Mouse (Mus musculus): ENCODE data around the gene Abca6. TPM values are rescaled to one million over a fixed set of nuclear protein-coding genes. Genes with fewer than 3 reads are reported as not detected.

Abca6 gene
- polyA plus RNA-seq (2012) = not detected in 2 replicates

GRCm38 (mm10) chr11:110251534-110251933, at the start of gene Abca6:
Gene Abca6 (minus strand): TSS chr11:110251776.
- peak within 1 kb of the TSS; percentile 17 for H3K4me3 ChIP-seq (replicated peaks)
- H3K27me3 ChIP-seq (ENCODE audit: control insufficient read depth) = no peaks in the 10 kb centered on the region
- TF ChIP-seq GATA1 (IDR thresholded peaks at IDR 0.05; ENCODE audit: low read length) (no peak), TAL1 (IDR thresholded peaks at IDR 0.05; ENCODE audit: low read length) (no peak)
- no peaks in the 10 kb centered on the region for H3K36me3 ChIP-seq (ENCODE audit: control insufficient read depth)
- H3K4me1 ChIP-seq (ENCODE audit: control insufficient read depth) = no peaks in the 10 kb centered on the region
- H3K9me3 ChIP-seq (ENCODE audit: control insufficient read depth, low read length) = no peaks in the 10 kb centered on the region

- no peaks in the 10 kb centered on the region for H3K4me1 ChIP-seq (ENCODE audit: control insufficient read depth)
- no peak for TF ChIP-seq TAL1 (IDR thresholded peaks at IDR 0.05; ENCODE audit: low read length)
- TF ChIP-seq GATA1 (IDR thresholded peaks at IDR 0.05; ENCODE audit: low read length) = no peak
- no peak overlapping the region for H3K4me3 ChIP-seq (replicated peaks)
- H3K27me3 ChIP-seq (ENCODE audit: control insufficient read depth) = no peaks in the 10 kb centered on the region
- no peaks in the 10 kb centered on the region for H3K9me3 ChIP-seq (ENCODE audit: control insufficient read depth, low read length)
- H3K36me3 ChIP-seq (ENCODE audit: control insufficient read depth) = no peaks in the 10 kb centered on the region
Observed at GRCm38 (mm10) chr11:110297917-110298533, 46.4 kb upstream of the Abca6 start.

- no peaks in the 10 kb centered on the region for H3K27me3 ChIP-seq (ENCODE audit: control insufficient read depth)
- no peaks in the 10 kb centered on the region for H3K36me3 ChIP-seq (ENCODE audit: control insufficient read depth)
- no peaks in the 10 kb centered on the region for H3K4me1 ChIP-seq (ENCODE audit: control insufficient read depth)
- no peak overlapping the region for H3K4me3 ChIP-seq (replicated peaks)
- TF ChIP-seq TAL1 (IDR thresholded peaks at IDR 0.05; ENCODE audit: low read length) (no peak), GATA1 (IDR thresholded peaks at IDR 0.05; ENCODE audit: low read length) (no peak)
- no peaks in the 10 kb centered on the region for H3K9me3 ChIP-seq (ENCODE audit: control insufficient read depth, low read length)
Observed at GRCm38 (mm10) chr11:110290586-110290985, 39.0 kb upstream of the Abca6 start.

- Histone ChIP-seq H3K9me3 (ENCODE audit: control insufficient read depth, low read length) (no peaks in the 10 kb centered on the region), H3K36me3 (ENCODE audit: control insufficient read depth) (no peaks in the 10 kb centered on the region)
Observed at GRCm38 (mm10) chr11:110288423-110288822, 36.8 kb upstream of the Abca6 start.

GRCm38 (mm10) chr11:110287694-110288093, 36.1 kb upstream of the Abca6 start:
- Histone ChIP-seq H3K36me3 (ENCODE audit: control insufficient read depth) (no peaks in the 10 kb centered on the region), H3K4me3 (replicated peaks) (no peak overlapping the region), H3K9me3 (ENCODE audit: control insufficient read depth, low read length) (no peaks in the 10 kb centered on the region), H3K27me3 (ENCODE audit: control insufficient read depth) (no peaks in the 10 kb centered on the region), H3K4me1 (ENCODE audit: control insufficient read depth) (peaks cover 2% of the 10 kb centered on the region; the same call in 1 of the 2 replicates)
- no peak for TF ChIP-seq GATA1 (IDR thresholded peaks at IDR 0.05; ENCODE audit: low read length)
- TF ChIP-seq TAL1 (IDR thresholded peaks at IDR 0.05; ENCODE audit: low read length) = no peak

More at GRCm38 (mm10) chr11:110288423-110288822, 36.8 kb upstream of the Abca6 start:
- Histone ChIP-seq H3K4me1 (ENCODE audit: control insufficient read depth) (peaks cover 2% of the 10 kb centered on the region; the same call in 1 of the 2 replicates), H3K4me3 (replicated peaks) (no peak overlapping the region), H3K27me3 (ENCODE audit: control insufficient read depth) (no peaks in the 10 kb centered on the region)
- TF ChIP-seq GATA1 (IDR thresholded peaks at IDR 0.05; ENCODE audit: low read length) = no peak
- no peak for TF ChIP-seq TAL1 (IDR thresholded peaks at IDR 0.05; ENCODE audit: low read length)

GRCm38 (mm10) chr11:110286331-110286730, 34.8 kb upstream of the Abca6 start:
- Histone ChIP-seq H3K27me3 (ENCODE audit: control insufficient read depth) (no peaks in the 10 kb centered on the region), H3K9me3 (ENCODE audit: control insufficient read depth, low read length) (no peaks in the 10 kb centered on the region), H3K36me3 (ENCODE audit: control insufficient read depth) (no peaks in the 10 kb centered on the region), H3K4me1 (ENCODE audit: control insufficient read depth) (peaks cover 2% of the 10 kb centered on the region; the same call in 1 of the 2 replicates), H3K4me3 (replicated peaks) (no peak overlapping the region)
- TF ChIP-seq TAL1 (IDR thresholded peaks at IDR 0.05; ENCODE audit: low read length) = no peak
- no peak for TF ChIP-seq GATA1 (IDR thresholded peaks at IDR 0.05; ENCODE audit: low read length)

- Histone ChIP-seq H3K9me3 (ENCODE audit: control insufficient read depth, low read length) (no peaks in the 10 kb centered on the region), H3K4me3 (replicated peaks) (peak overlapping the region; percentile 40)
Observed at GRCm38 (mm10) chr11:110284849-110285248, 33.3 kb upstream of the Abca6 start.

GRCm38 (mm10) chr11:110284185-110284787, 32.7 kb upstream of the Abca6 start:
- TF ChIP-seq TAL1 (IDR thresholded peaks at IDR 0.05; ENCODE audit: low read length) (no peak), GATA1 (IDR thresholded peaks at IDR 0.05; ENCODE audit: low read length) (no peak)
- no peaks in the 10 kb centered on the region for H3K27me3 ChIP-seq (ENCODE audit: control insufficient read depth)
- H3K9me3 ChIP-seq (ENCODE audit: control insufficient read depth, low read length) = no peaks in the 10 kb centered on the region
- peaks cover 2% of the 10 kb centered on the region; the same call in 1 of the 2 replicates for H3K4me1 ChIP-seq (ENCODE audit: control insufficient read depth)
- no peaks in the 10 kb centered on the region for H3K36me3 ChIP-seq (ENCODE audit: control insufficient read depth)
- peak overlapping the region; percentile 39 for H3K4me3 ChIP-seq (replicated peaks)

More at GRCm38 (mm10) chr11:110284849-110285248, 33.3 kb upstream of the Abca6 start:
- H3K4me1 ChIP-seq (ENCODE audit: control insufficient read depth) = peaks cover 2% of the 10 kb centered on the region; the same call in 1 of the 2 replicates
- H3K27me3 ChIP-seq (ENCODE audit: control insufficient read depth) = no peaks in the 10 kb centered on the region
- TF ChIP-seq TAL1 (IDR thresholded peaks at IDR 0.05; ENCODE audit: low read length) (no peak), GATA1 (IDR thresholded peaks at IDR 0.05; ENCODE audit: low read length) (no peak)
- no peaks in the 10 kb centered on the region for H3K36me3 ChIP-seq (ENCODE audit: control insufficient read depth)

GRCm38 (mm10) chr11:110274794-110275193, 23.2 kb upstream of the Abca6 start:
- no peaks in the 10 kb centered on the region for H3K36me3 ChIP-seq (ENCODE audit: control insufficient read depth)
- H3K4me1 ChIP-seq (ENCODE audit: control insufficient read depth) = no peaks in the 10 kb centered on the region
- no peak overlapping the region for H3K4me3 ChIP-seq (replicated peaks)
- no peaks in the 10 kb centered on the region for H3K9me3 ChIP-seq (ENCODE audit: control insufficient read depth, low read length)
- H3K27me3 ChIP-seq (ENCODE audit: control insufficient read depth) = no peaks in the 10 kb centered on the region
- no peak for TF ChIP-seq TAL1 (IDR thresholded peaks at IDR 0.05; ENCODE audit: low read length)
- no peak for TF ChIP-seq GATA1 (IDR thresholded peaks at IDR 0.05; ENCODE audit: low read length)

Data from erythroblast, embryonic 14.5 days (primary cell).